Mouse (Mus musculus): Measurements from ENCODE around the gene Fam189a2. TPM values are rescaled to one million over a fixed set of nuclear protein-coding genes. Genes with fewer than 3 reads are reported as not detected.
A peak's percentile ranks its signal among the peaks of the same experiment; 100 is the strongest.

Fam189a2 gene
- polyA plus RNA-seq, 1 experiment from 2014 or later: 0.19 TPM

- Histone ChIP-seq H3K4me1 (replicated peaks; ENCODE audit: control insufficient read depth, insufficient read depth, low read length) (no peaks in the 10 kb centered on the region), H3K4me3 (ENCODE audit: low read depth, low read length) (no peak overlapping the region), H3K9me3 (ENCODE audit: control insufficient read depth, low read length) (no peaks in the 10 kb centered on the region), H3K27ac (ENCODE audit: low read depth, low read length) (no peak overlapping the region), H3K9ac (ENCODE audit: low read depth, low read length) (no peak overlapping the region), H3K36me3 (ENCODE audit: control insufficient read depth, insufficient read depth, low read length) (no peaks in the 10 kb centered on the region), H3K27me3 (replicated peaks; ENCODE audit: control insufficient read depth, insufficient read depth, low read length) (peaks cover 49% of the 10 kb centered on the region), H3K4me2 (no peak overlapping the region)
- DNase-seq (ENCODE audit: low spot score) (no peak), ATAC-seq (replicated peaks; ENCODE audit: low FRiP score) (no peak)
- WGBS: 38% methylated on average over 5 of the region's 5 CpGs
These were observed 1.9 kb upstream of the Fam189a2 start for GRCm38 (mm10) chr19:24032654-24033236.

GRCm38 (mm10) chr19:24030511-24030870, 328 bp downstream of the Fam189a2 start:
- Histone ChIP-seq H3K9ac (ENCODE audit: low read depth, low read length) (no peak overlapping the region), H3K9me3 (ENCODE audit: control insufficient read depth, low read length) (no peaks in the 10 kb centered on the region)

GRCm38 (mm10) chr19:24029616-24030510, 956 bp downstream of the Fam189a2 start:
- Histone ChIP-seq H3K27ac (ENCODE audit: low read depth, low read length) (no peak overlapping the region), H3K36me3 (ENCODE audit: control insufficient read depth, insufficient read depth, low read length) (no peaks in the 10 kb centered on the region), H3K4me1 (replicated peaks; ENCODE audit: control insufficient read depth, insufficient read depth, low read length) (no peaks in the 10 kb centered on the region), H3K27me3 (replicated peaks; ENCODE audit: control insufficient read depth, insufficient read depth, low read length) (peaks cover 49% of the 10 kb centered on the region), H3K4me2 (peak overlapping the region; percentile 71), H3K9ac (ENCODE audit: low read depth, low read length) (no peak overlapping the region), H3K4me3 (ENCODE audit: low read depth, low read length) (peak overlapping the region; percentile 56), H3K9me3 (ENCODE audit: control insufficient read depth, low read length) (no peaks in the 10 kb centered on the region)
- DNase-seq (ENCODE audit: low spot score) (no peak), ATAC-seq (replicated peaks; ENCODE audit: low FRiP score) (no peak)
- 21% methylated on average over 20 of the region's 20 CpGs for WGBS

More at GRCm38 (mm10) chr19:24030511-24030870, 328 bp downstream of the Fam189a2 start:
- peak overlapping the region; percentile 56 for H3K4me3 ChIP-seq (ENCODE audit: low read depth, low read length)
- ATAC-seq (replicated peaks; ENCODE audit: low FRiP score) (peak; percentile 31; the same call in 1 of the 2 replicates), DNase-seq (ENCODE audit: low spot score) (peak; percentile 34)
- H3K4me2 ChIP-seq: peak overlapping the region; percentile 71
- H3K36me3 ChIP-seq (ENCODE audit: control insufficient read depth, insufficient read depth, low read length): no peaks in the 10 kb centered on the region
- H3K4me1 ChIP-seq (replicated peaks; ENCODE audit: control insufficient read depth, insufficient read depth, low read length): no peaks in the 10 kb centered on the region
- no peak overlapping the region for H3K27ac ChIP-seq (ENCODE audit: low read depth, low read length)
- H3K27me3 ChIP-seq (replicated peaks; ENCODE audit: control insufficient read depth, insufficient read depth, low read length): peaks cover 49% of the 10 kb centered on the region
- WGBS: under 1% methylated on average over 25 of the region's 49 CpGs

GRCm38 (mm10) chr19:24025876-24026275, 4.9 kb downstream of the Fam189a2 start:
- DNase-seq (ENCODE audit: low spot score): no peak

GRCm38 (mm10) chr19:24024667-24025066, 6.2 kb downstream of the Fam189a2 start:
- peaks cover 15% of the 10 kb centered on the region for H3K27me3 ChIP-seq (replicated peaks; ENCODE audit: control insufficient read depth, insufficient read depth, low read length)
- no peak for DNase-seq (ENCODE audit: low spot score)
- H3K27ac ChIP-seq (ENCODE audit: low read depth, low read length): no peak overlapping the region
- H3K4me3 ChIP-seq (ENCODE audit: low read depth, low read length): no peak overlapping the region
- no peak for ATAC-seq (replicated peaks; ENCODE audit: low FRiP score)
- no peaks in the 10 kb centered on the region for H3K4me1 ChIP-seq (replicated peaks; ENCODE audit: control insufficient read depth, insufficient read depth, low read length)
- no peaks in the 10 kb centered on the region for H3K36me3 ChIP-seq (ENCODE audit: control insufficient read depth, insufficient read depth, low read length)
- H3K9me3 ChIP-seq (ENCODE audit: control insufficient read depth, low read length): no peaks in the 10 kb centered on the region
- H3K4me2 ChIP-seq: no peak overlapping the region
- WGBS: 65% methylated on average over 1 of the region's 1 CpGs
- H3K9ac ChIP-seq (ENCODE audit: low read depth, low read length): no peak overlapping the region

More at GRCm38 (mm10) chr19:24025876-24026275, 4.9 kb downstream of the Fam189a2 start:
- no peak overlapping the region for H3K4me2 ChIP-seq
- no peaks in the 10 kb centered on the region for H3K4me1 ChIP-seq (replicated peaks; ENCODE audit: control insufficient read depth, insufficient read depth, low read length)
- ATAC-seq (replicated peaks; ENCODE audit: low FRiP score): no peak
- peaks cover 27% of the 10 kb centered on the region for H3K27me3 ChIP-seq (replicated peaks; ENCODE audit: control insufficient read depth, insufficient read depth, low read length)
- H3K4me3 ChIP-seq (ENCODE audit: low read depth, low read length): no peak overlapping the region
- 71% methylated on average over 5 of the region's 5 CpGs for WGBS
- H3K27ac ChIP-seq (ENCODE audit: low read depth, low read length): no peak overlapping the region
- no peaks in the 10 kb centered on the region for H3K9me3 ChIP-seq (ENCODE audit: control insufficient read depth, low read length)
- H3K36me3 ChIP-seq (ENCODE audit: control insufficient read depth, insufficient read depth, low read length): no peaks in the 10 kb centered on the region
- no peak overlapping the region for H3K9ac ChIP-seq (ENCODE audit: low read depth, low read length)

GRCm38 (mm10) chr19:24024131-24024530, 6.7 kb downstream of the Fam189a2 start:
- no peaks in the 10 kb centered on the region for H3K36me3 ChIP-seq (ENCODE audit: control insufficient read depth, insufficient read depth, low read length)
- no peak overlapping the region for H3K9ac ChIP-seq (ENCODE audit: low read depth, low read length)
- H3K4me3 ChIP-seq (ENCODE audit: low read depth, low read length): no peak overlapping the region
- H3K9me3 ChIP-seq (ENCODE audit: control insufficient read depth, low read length): no peaks in the 10 kb centered on the region
- H3K4me1 ChIP-seq (replicated peaks; ENCODE audit: control insufficient read depth, insufficient read depth, low read length): no peaks in the 10 kb centered on the region
- no peak for ATAC-seq (replicated peaks; ENCODE audit: low FRiP score)
- no peak overlapping the region for H3K4me2 ChIP-seq
- DNase-seq (ENCODE audit: low spot score): no peak
- peaks cover 10% of the 10 kb centered on the region for H3K27me3 ChIP-seq (replicated peaks; ENCODE audit: control insufficient read depth, insufficient read depth, low read length)
- WGBS: 82% methylated on average over 9 of the region's 9 CpGs
- no peak overlapping the region for H3K27ac ChIP-seq (ENCODE audit: low read depth, low read length)

GRCm38 (mm10) chr19:24023351-24023750, 7.5 kb downstream of the Fam189a2 start:
- 80% methylated on average over 7 of the region's 7 CpGs for WGBS
- DNase-seq (ENCODE audit: low spot score) (no peak), ATAC-seq (replicated peaks; ENCODE audit: low FRiP score) (no peak)
- Histone ChIP-seq H3K4me1 (replicated peaks; ENCODE audit: control insufficient read depth, insufficient read depth, low read length) (no peaks in the 10 kb centered on the region), H3K4me2 (no peak overlapping the region), H3K4me3 (ENCODE audit: low read depth, low read length) (no peak overlapping the region), H3K9me3 (ENCODE audit: control insufficient read depth, low read length) (no peaks in the 10 kb centered on the region), H3K27me3 (replicated peaks; ENCODE audit: control insufficient read depth, insufficient read depth, low read length) (peaks cover 5% of the 10 kb centered on the region; the same call in 1 of the 2 replicates), H3K27ac (ENCODE audit: low read depth, low read length) (no peak overlapping the region), H3K9ac (ENCODE audit: low read depth, low read length) (no peak overlapping the region), H3K36me3 (ENCODE audit: control insufficient read depth, insufficient read depth, low read length) (no peaks in the 10 kb centered on the region)

- Histone ChIP-seq H3K9ac (ENCODE audit: low read depth, low read length) (no peak overlapping the region), H3K9me3 (ENCODE audit: control insufficient read depth, low read length) (no peaks in the 10 kb centered on the region), H3K27me3 (replicated peaks; ENCODE audit: control insufficient read depth, insufficient read depth, low read length) (no peaks in the 10 kb centered on the region), H3K4me2 (no peak overlapping the region), H3K4me1 (replicated peaks; ENCODE audit: control insufficient read depth, insufficient read depth, low read length) (no peaks in the 10 kb centered on the region), H3K27ac (ENCODE audit: low read depth, low read length) (no peak overlapping the region), H3K4me3 (ENCODE audit: low read depth, low read length) (no peak overlapping the region), H3K36me3 (ENCODE audit: control insufficient read depth, insufficient read depth, low read length) (no peaks in the 10 kb centered on the region)
- 54% methylated on average over 3 of the region's 3 CpGs for WGBS
- DNase-seq (ENCODE audit: low spot score): no peak
- ATAC-seq (replicated peaks; ENCODE audit: low FRiP score): no peak
These were observed 8.0 kb downstream of the Fam189a2 start for GRCm38 (mm10) chr19:24022771-24023170.

Data from liver, embryonic 11.5 days (tissue).